Mouse (Mus musculus): ENCODE data around the gene Cym. TPM values are rescaled to one million over a fixed set of nuclear protein-coding genes. Genes with fewer than 3 reads are reported as not detected.
A peak's percentile ranks its signal among the peaks of the same experiment; 100 is the strongest.

The Cym gene
- polyA plus RNA-seq, 1 experiment from 2014 or later = 69,611 TPM

DNA sequence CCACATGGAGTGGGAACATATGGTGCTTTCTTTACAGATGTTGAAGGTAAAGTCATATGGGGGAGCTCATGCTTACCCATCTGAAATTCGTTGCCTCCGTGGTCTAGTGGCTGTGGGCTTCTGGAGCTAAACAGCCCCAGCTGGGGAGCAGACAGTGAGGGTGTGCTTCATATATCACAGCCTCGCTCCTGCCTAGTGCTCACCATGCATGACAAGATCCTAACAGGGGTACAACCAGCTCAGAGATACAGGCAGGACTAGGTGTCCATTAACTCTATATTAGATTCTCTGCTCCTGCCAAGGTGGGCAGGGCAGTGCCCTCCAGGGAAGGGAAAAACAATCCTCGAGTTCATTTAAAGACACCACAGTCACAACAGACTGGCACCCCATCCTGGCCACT is 9.7 kb upstream of the Cym start:
- H3K4me1 ChIP-seq (replicated peaks; ENCODE audit: control insufficient read depth, insufficient read depth) = no peaks in the 10 kb centered on the region
- ATAC-seq (ENCODE audit: low FRiP score, low TSS enrichment) (no peak), DNase-seq (ENCODE audit: low spot score) (no peak)
- WGBS = 65% methylated on average over 4 of the region's 4 CpGs
- no peak for TF ChIP-seq EP300 (optimal IDR thresholded peaks at IDR 0.05)
- no peak for TF ChIP-seq CTCF (IDR thresholded peaks at IDR 0.05; ENCODE audit: low read depth)
- H3K4me2 ChIP-seq (replicated peaks; ENCODE audit: low read depth) = no peak overlapping the region
- H3K27me3 ChIP-seq (ENCODE audit: control insufficient read depth, insufficient read depth, low read length) = no peaks in the 10 kb centered on the region
- H3K9ac ChIP-seq (ENCODE audit: low read length) = no peak overlapping the region
- no peaks in the 10 kb centered on the region for H3K9me3 ChIP-seq (ENCODE audit: control insufficient read depth, low read length)
- peak overlapping the region; percentile 58; the same call in 1 of the 2 replicates for H3K27ac ChIP-seq (replicated peaks)
- H3K4me3 ChIP-seq (ENCODE audit: low read depth, low read length) = no peak overlapping the region
- H3K36me3 ChIP-seq (ENCODE audit: control insufficient read depth, insufficient read depth, low read length) = no peaks in the 10 kb centered on the region

DNA sequence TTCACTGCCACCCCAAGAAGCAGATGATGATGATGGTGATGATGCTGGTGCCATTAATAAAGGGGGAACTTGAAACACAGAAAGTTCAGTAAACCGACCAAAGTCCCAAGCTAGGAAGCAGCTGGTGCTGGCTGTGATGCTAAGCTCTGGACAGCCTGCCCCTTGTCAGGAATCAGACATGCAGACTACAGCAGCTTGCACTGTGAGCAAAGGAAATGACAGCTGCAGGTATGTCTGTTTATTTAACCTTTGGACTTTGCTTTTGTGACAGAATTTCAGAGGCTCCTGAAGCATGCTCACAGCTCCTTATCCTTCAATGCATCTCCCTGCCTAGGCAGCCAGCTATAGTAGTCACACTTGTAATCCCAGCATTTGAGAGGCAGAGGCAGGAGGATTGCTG is 9.0 kb upstream of the Cym start, which contains the start of gene A630076J17Rik:
Gene A630076J17Rik (plus strand): TSS at position 88 of the 400 bp plus-strand sequence.
- no peak within 1 kb of the TSS for H3K9ac ChIP-seq (ENCODE audit: low read length)
- no peaks in the 10 kb centered on the region for H3K4me1 ChIP-seq (replicated peaks; ENCODE audit: control insufficient read depth, insufficient read depth)
- peak within 1 kb of the TSS; percentile 58; the same call in 1 of the 2 replicates for H3K27ac ChIP-seq (replicated peaks)
- TF ChIP-seq CTCF (IDR thresholded peaks at IDR 0.05; ENCODE audit: low read depth) (no peak), EP300 (optimal IDR thresholded peaks at IDR 0.05) (no peak)
- peak; percentile 35 for DNase-seq (ENCODE audit: low spot score)
- H3K4me3 ChIP-seq (ENCODE audit: low read depth, low read length) = no peak within 1 kb of the TSS
- ATAC-seq (ENCODE audit: low FRiP score, low TSS enrichment) = 0 out of 2 replicates have a peak, but pooled peaks have one; percentile 11
- 17% methylated on average over 1 of the region's 1 CpGs for WGBS
- no peaks in the 10 kb centered on the region for H3K9me3 ChIP-seq (ENCODE audit: control insufficient read depth, low read length)
- no peak within 1 kb of the TSS for H3K4me2 ChIP-seq (replicated peaks; ENCODE audit: low read depth)
- no peaks in the 10 kb centered on the region for H3K27me3 ChIP-seq (ENCODE audit: control insufficient read depth, insufficient read depth, low read length)
- no peaks in the 10 kb centered on the region for H3K36me3 ChIP-seq (ENCODE audit: control insufficient read depth, insufficient read depth, low read length)

DNA sequence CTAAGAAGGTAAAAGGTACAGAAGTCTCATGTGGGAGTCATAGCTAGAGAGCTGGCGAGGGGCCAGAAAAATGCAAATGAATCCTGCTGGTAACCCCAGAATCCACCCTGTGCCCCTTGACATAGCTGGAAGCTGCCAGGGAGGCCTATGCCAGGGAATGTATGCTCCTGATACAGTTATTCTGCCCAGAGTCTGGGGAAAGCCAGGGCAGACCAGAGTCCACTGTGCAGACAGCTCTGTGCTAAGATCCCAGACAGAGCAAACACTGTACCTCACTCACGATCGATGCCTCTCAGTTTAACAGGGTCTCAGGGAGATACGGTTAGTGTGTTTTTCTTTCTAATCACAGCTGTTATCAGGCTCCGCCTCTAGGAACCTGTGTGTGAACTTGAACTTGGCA is 8.3 kb upstream of the Cym start:
- peak; percentile 97 for ATAC-seq (ENCODE audit: low FRiP score, low TSS enrichment)
- no peaks in the 10 kb centered on the region for H3K27me3 ChIP-seq (ENCODE audit: control insufficient read depth, insufficient read depth, low read length)
- 24% methylated on average over 5 of the region's 5 CpGs for WGBS

DNA sequence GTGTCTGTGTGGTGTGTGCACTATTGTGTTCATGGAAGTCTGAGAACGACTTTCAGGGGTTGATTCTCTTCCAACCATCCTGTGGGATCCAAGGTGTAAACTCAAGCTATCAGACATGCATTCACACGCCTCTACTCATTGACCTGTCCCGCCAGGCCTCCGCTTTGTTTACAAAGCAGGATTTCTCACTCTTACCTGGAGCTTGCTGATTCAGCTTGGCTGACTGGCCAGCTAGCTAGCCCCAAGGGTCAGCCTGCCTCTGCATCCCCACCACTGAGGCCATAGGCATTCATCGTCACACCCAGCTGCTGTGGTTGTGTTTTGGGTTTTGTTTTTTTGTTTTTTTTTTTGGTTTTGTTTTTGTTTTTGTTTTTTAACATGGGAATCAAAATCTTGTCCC is 7.7 kb upstream of the Cym start:
- peak; percentile 47 for DNase-seq (ENCODE audit: low spot score)
- no peak overlapping the region for H3K4me2 ChIP-seq (replicated peaks; ENCODE audit: low read depth)
- no peaks in the 10 kb centered on the region for H3K27me3 ChIP-seq (ENCODE audit: control insufficient read depth, insufficient read depth, low read length)
- H3K9ac ChIP-seq (ENCODE audit: low read length) = no peak overlapping the region
- 51% methylated on average over 5 of the region's 5 CpGs for WGBS
- peak overlapping the region; percentile 58; the same call in 1 of the 2 replicates for H3K27ac ChIP-seq (replicated peaks)
- no peak for ATAC-seq (ENCODE audit: low FRiP score, low TSS enrichment)
- H3K9me3 ChIP-seq (ENCODE audit: control insufficient read depth, low read length) = no peaks in the 10 kb centered on the region
- H3K4me3 ChIP-seq (ENCODE audit: low read depth, low read length) = no peak overlapping the region
- H3K4me1 ChIP-seq (replicated peaks; ENCODE audit: control insufficient read depth, insufficient read depth) = no peaks in the 10 kb centered on the region
- TF ChIP-seq EP300 (optimal IDR thresholded peaks at IDR 0.05) = no peak
- no peak for TF ChIP-seq CTCF (IDR thresholded peaks at IDR 0.05; ENCODE audit: low read depth)
- no peaks in the 10 kb centered on the region for H3K36me3 ChIP-seq (ENCODE audit: control insufficient read depth, insufficient read depth, low read length)

More for the DNA sequence above, 8.3 kb upstream of the Cym start:
- DNase-seq (ENCODE audit: low spot score) = peak; percentile 95
- H3K4me2 ChIP-seq (replicated peaks; ENCODE audit: low read depth) = no peak overlapping the region
- no peaks in the 10 kb centered on the region for H3K9me3 ChIP-seq (ENCODE audit: control insufficient read depth, low read length)
- peak overlapping the region; percentile 58; the same call in 1 of the 2 replicates for H3K27ac ChIP-seq (replicated peaks)
- no peak overlapping the region for H3K9ac ChIP-seq (ENCODE audit: low read length)
- TF ChIP-seq CTCF (IDR thresholded peaks at IDR 0.05; ENCODE audit: low read depth) = no peak
- TF ChIP-seq EP300 (optimal IDR thresholded peaks at IDR 0.05) = no peak
- H3K4me3 ChIP-seq (ENCODE audit: low read depth, low read length) = no peak overlapping the region
- no peaks in the 10 kb centered on the region for H3K4me1 ChIP-seq (replicated peaks; ENCODE audit: control insufficient read depth, insufficient read depth)
- no peaks in the 10 kb centered on the region for H3K36me3 ChIP-seq (ENCODE audit: control insufficient read depth, insufficient read depth, low read length)

DNA sequence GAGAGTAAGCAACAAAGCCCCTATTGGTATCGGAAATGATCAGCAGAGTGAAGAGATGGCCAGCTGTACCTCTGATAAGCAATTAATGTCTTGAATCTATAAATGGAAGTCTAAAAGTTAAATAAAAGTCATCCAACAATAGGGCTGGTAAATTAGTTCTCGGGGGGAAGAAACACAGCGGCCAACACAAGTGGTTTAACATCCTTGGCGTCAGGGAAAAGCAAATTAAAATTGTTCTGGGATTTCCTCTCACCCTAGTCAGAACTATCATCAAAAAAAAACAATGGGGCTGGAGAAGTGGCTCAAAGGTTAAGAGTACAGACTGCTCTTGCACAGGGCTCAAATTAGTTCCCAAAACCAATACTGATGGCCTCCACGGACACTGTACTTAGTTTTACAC is 4.3 kb upstream of the Cym start:
- H3K27ac ChIP-seq (replicated peaks) = no peak overlapping the region
- H3K4me1 ChIP-seq (replicated peaks; ENCODE audit: control insufficient read depth, insufficient read depth) = no peaks in the 10 kb centered on the region
- H3K9ac ChIP-seq (ENCODE audit: low read length) = no peak overlapping the region
- no peaks in the 10 kb centered on the region for H3K9me3 ChIP-seq (ENCODE audit: control insufficient read depth, low read length)
- H3K36me3 ChIP-seq (ENCODE audit: control insufficient read depth, insufficient read depth, low read length) = no peaks in the 10 kb centered on the region
- WGBS = 83% methylated on average over 5 of the region's 5 CpGs
- no peak for DNase-seq (ENCODE audit: low spot score)
- no peak overlapping the region for H3K4me2 ChIP-seq (replicated peaks; ENCODE audit: low read depth)
- no peaks in the 10 kb centered on the region for H3K27me3 ChIP-seq (ENCODE audit: control insufficient read depth, insufficient read depth, low read length)
- no peak overlapping the region for H3K4me3 ChIP-seq (ENCODE audit: low read depth, low read length)
- TF ChIP-seq CTCF (IDR thresholded peaks at IDR 0.05; ENCODE audit: low read depth) (no peak), EP300 (optimal IDR thresholded peaks at IDR 0.05) (no peak)
- ATAC-seq (ENCODE audit: low FRiP score, low TSS enrichment) = no peak

DNA sequence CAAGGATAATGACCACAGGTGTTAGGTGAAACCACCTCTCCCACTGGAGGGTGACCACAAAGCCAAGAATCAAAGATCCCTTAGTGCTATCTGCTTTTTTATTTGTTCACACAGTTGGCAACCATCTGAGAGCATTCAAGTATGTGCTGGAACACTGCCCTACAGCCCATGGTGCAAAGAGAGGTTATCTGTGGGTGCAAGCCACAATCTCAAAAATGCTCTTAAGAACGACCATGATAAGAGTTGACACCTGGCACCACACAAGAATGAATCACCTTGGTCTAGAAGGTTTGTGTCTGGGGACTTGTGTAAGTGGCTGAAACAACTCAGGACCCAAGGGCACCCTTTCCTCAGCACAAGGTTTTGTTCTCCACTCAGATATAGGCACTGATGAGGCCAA is 1.7 kb upstream of the Cym start:
- no peak overlapping the region for H3K4me3 ChIP-seq (ENCODE audit: low read depth, low read length)
- DNase-seq (ENCODE audit: low spot score) (peak; percentile 75), ATAC-seq (ENCODE audit: low FRiP score, low TSS enrichment) (peak; percentile 63)
- H3K4me2 ChIP-seq (replicated peaks; ENCODE audit: low read depth) = no peak overlapping the region
- no peak overlapping the region for H3K9ac ChIP-seq (ENCODE audit: low read length)
- 32% methylated on average over 1 of the region's 1 CpGs for WGBS
- no peaks in the 10 kb centered on the region for H3K9me3 ChIP-seq (ENCODE audit: control insufficient read depth, low read length)
- H3K27me3 ChIP-seq (ENCODE audit: control insufficient read depth, insufficient read depth, low read length) = no peaks in the 10 kb centered on the region
- H3K36me3 ChIP-seq (ENCODE audit: control insufficient read depth, insufficient read depth, low read length) = no peaks in the 10 kb centered on the region
- 0 out of 2 replicates have a peak overlapping the region, but pooled peaks have one; percentile 53 for H3K27ac ChIP-seq (replicated peaks)
- no peaks in the 10 kb centered on the region for H3K4me1 ChIP-seq (replicated peaks; ENCODE audit: control insufficient read depth, insufficient read depth)
- TF ChIP-seq CTCF (IDR thresholded peaks at IDR 0.05; ENCODE audit: low read depth) (no peak), EP300 (optimal IDR thresholded peaks at IDR 0.05) (no peak)

Measured in stomach, postnatal 0 days (tissue).